Mouse (Mus musculus) hindbrain, embryonic 11.5 days (tissue): ENCODE results near the gene D3Ertd751e. TPM values are rescaled to one million over a fixed set of nuclear protein-coding genes. Genes with fewer than 3 reads are reported as not detected.

Experiments used
- ATAC-seq: fragments of 200-750 bp; cut with Nextera tagmentation; 2 replicates; pipeline ENCODE4 v1.8.0; 2017; ENCODE audit warnings: mild to moderate bottlenecking, moderate TSS enrichment, moderate library complexity; ENCODE audit not compliant: low FRiP score
- DNase-seq: peaks from one replicate; pipeline ENCODE4 v3.0.0-alpha.2; 2015; ENCODE audit warnings: low spot score
- H3K27ac ChIP-seq: fragments of 300-500 bp; sonication (generic); 2 replicates; pipeline ENCODE4 v1.5.1; 2014; ENCODE audit warnings: mild to moderate bottlenecking, low read depth, low read length
- H3K27me3 ChIP-seq: fragments of 300-500 bp; sonication (generic); 2 replicates; pipeline ENCODE4 v1.6.1; 2014; ENCODE audit warnings: mild to moderate bottlenecking, low read length, moderate library complexity, mixed read lengths; ENCODE audit not compliant: control insufficient read depth, insufficient read depth
- H3K36me3 ChIP-seq: fragments of 300-500 bp; sonication (generic); 2 replicates; pipeline ENCODE4 v1.6.1; 2014; ENCODE audit warnings: mild to moderate bottlenecking, low read length, moderate library complexity, mixed read lengths; ENCODE audit not compliant: control insufficient read depth, insufficient read depth
- H3K4me1 ChIP-seq: fragments of 300-500 bp; sonication (generic); replicated peaks from 2 replicates; pipeline ENCODE4 v1.6.1; 2014; ENCODE audit warnings: low read length, mixed read lengths; ENCODE audit not compliant: control insufficient read depth, insufficient read depth
- H3K4me2 ChIP-seq: fragments of 300-500 bp; sonication (generic); replicated peaks from 2 replicates; pipeline ENCODE4 v1.6.1; 2014; ENCODE audit warnings: mild to moderate bottlenecking, low read depth, low read length
- H3K4me3 ChIP-seq: fragments of 300-500 bp; sonication (generic); 2 replicates; pipeline ENCODE4 v1.5.1; 2014; ENCODE audit warnings: low read depth, low read length
- H3K9ac ChIP-seq: fragments of 300-500 bp; sonication (generic); 2 replicates; pipeline ENCODE4 v1.6.1; 2014; ENCODE audit warnings: low read depth, low read length
- H3K9me3 ChIP-seq: fragments of 300-500 bp; sonication (generic); 2 replicates; pipeline ENCODE4 v1.6.1; 2016; ENCODE audit warnings: low read length; ENCODE audit not compliant: control insufficient read depth
- WGBS: fragments of 180-500 bp; shearing (Covaris S2); extraction: QIAGEN DNeasy Blood & Tissue Kit; methylation state at CpG from one replicate; pipeline ENCODE4 v1.1.7; 2014; 5-methylcytosine and 5-hydroxymethylcytosine counted together
- polyA plus RNA-seq: library from polyadenylated mRNA; unstranded; fragments of >200 nt; fragmentation: Nextera tagmentation; extraction: Ambion mirVana; gene quantifications from 2 replicates; pipeline ENCODE4 v1.2.1, GENCODE M21; 2014

The D3Ertd751e gene
- 18.4 and 18.8 TPM in 2 replicates for polyA plus RNA-seq

DNA sequence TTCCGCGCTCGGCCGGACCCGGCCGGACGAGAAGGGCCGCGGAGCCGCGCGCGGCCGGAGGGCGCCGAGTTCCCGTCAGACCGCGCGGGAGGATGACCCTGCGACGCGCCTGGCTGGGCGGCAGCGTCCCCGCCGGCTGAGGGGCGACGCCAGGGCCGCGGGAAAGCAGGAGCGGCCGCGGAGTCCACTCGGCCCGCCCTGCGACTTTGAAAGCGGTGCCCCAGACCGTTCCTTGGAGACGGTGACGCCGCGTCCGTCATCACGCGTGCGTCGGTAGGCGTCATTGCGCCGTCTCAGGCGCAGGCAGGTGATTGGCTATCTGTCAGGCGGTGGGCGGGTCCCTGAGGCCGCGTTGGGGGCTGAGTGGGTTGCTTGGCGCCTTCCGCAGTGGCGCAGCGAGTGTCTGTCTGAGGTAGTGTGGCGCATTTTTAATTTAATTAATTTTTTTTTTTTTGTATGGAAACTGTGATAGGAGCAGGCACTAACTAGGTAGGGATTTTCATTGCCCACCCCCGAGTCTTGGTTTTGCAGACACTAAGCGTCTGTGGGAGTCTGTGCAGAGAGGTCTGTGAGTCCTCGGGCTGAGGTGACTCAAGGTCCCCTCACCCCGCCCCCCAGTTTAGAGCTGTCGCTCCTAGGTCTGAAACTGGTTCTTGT lies at the start of gene D3Ertd751e, which contains the start of gene Sclt1:
Gene D3Ertd751e, plus strand, starts transcription at position 334 of the 657 bp plus-strand sequence.
Gene Sclt1, minus strand, starts transcription at position 237 of the 657 bp plus-strand sequence.
- peak; percentile 99 for ATAC-seq
- H3K9ac ChIP-seq = peak within 1 kb of the TSS; percentile 74
- 0 out of 2 replicates have a peak, but pooled peaks cover 2% of the 10 kb centered on the region for H3K4me1 ChIP-seq
- WGBS = 0% methylated on average over 59 of the region's 66 CpGs
- no peaks in the 10 kb centered on the region for H3K9me3 ChIP-seq
- H3K27me3 ChIP-seq = no peaks in the 10 kb centered on the region
- H3K4me2 ChIP-seq = peak within 1 kb of the TSS; percentile 59
- H3K27ac ChIP-seq = peak within 1 kb of the TSS; percentile 95
- H3K36me3 ChIP-seq = no peaks in the 10 kb centered on the region
- H3K4me3 ChIP-seq = peak within 1 kb of the TSS; percentile 73
- peak; percentile 97 for DNase-seq

DNA sequence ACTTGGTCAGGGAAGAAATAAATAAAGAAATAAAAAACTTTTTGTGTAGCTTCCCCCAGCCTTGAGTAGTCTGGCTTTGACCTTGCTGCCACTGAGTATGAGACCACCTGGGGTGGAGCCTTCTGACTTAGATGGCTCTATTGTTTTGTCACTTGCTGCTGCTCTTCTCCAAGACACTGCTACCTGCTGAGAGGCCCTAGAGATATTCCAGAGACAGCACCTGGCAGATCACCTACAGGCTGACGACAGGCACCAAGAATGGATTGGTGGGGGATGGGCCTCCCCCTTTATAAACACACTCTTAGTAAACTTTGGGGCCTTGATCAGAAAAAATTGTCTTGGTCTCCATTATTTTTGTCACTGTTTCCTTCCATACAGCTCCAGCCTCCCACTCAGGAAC lies 46.7 kb upstream of the D3Ertd751e start:
- Histone ChIP-seq H3K4me1 (no peaks in the 10 kb centered on the region), H3K9me3 (no peaks in the 10 kb centered on the region), H3K27ac (no peak overlapping the region), H3K9ac (no peak overlapping the region), H3K36me3 (no peaks in the 10 kb centered on the region), H3K4me2 (no peak overlapping the region), H3K27me3 (no peaks in the 10 kb centered on the region), H3K4me3 (no peak overlapping the region)
- DNase-seq = no peak
- WGBS = 53% methylated on average over 1 of the region's 1 CpGs
- ATAC-seq = no peak

DNA sequence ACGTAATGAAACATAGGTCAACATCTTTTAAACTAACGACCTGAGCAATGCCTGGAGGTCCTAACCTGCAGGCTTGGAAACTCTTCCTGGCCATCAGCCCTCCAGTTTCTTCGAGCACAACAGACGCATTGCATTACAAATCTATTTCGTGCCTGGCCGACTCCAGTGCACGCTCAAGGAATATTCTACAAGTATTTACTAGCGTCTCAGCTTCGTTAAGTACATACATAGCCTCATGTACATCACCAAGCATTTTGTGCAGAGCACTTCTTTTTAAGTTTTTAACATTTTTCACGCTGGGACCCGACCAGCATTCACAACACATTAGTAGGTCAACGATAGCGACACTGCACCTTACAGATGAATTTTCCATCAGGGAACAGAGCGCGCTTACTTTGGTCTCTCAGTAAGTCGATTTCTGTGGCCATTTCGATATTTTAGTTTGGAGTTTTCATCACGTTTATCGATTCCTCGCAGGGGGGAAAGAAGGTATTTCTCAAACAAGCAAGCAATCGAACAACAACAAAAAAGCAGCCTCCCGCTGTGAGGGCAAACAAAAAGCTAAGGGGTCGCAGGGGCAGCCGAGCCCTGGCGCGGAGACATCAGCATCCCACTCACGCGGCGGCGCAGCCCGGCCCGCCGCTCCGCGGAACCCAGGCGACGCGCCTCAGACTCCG lies 672 bp upstream of the D3Ertd751e start:
- DNase-seq (no peak), ATAC-seq (no peak)
- Histone ChIP-seq H3K27ac (peak overlapping the region; percentile 95), H3K4me3 (peak overlapping the region; percentile 73), H3K4me2 (peak overlapping the region; percentile 59), H3K9ac (peak overlapping the region; percentile 74), H3K9me3 (no peaks in the 10 kb centered on the region), H3K27me3 (no peaks in the 10 kb centered on the region), H3K4me1 (0 out of 2 replicates have a peak, but pooled peaks cover 2% of the 10 kb centered on the region), H3K36me3 (no peaks in the 10 kb centered on the region)
- 1% methylated on average over 39 of the region's 39 CpGs for WGBS

DNA sequence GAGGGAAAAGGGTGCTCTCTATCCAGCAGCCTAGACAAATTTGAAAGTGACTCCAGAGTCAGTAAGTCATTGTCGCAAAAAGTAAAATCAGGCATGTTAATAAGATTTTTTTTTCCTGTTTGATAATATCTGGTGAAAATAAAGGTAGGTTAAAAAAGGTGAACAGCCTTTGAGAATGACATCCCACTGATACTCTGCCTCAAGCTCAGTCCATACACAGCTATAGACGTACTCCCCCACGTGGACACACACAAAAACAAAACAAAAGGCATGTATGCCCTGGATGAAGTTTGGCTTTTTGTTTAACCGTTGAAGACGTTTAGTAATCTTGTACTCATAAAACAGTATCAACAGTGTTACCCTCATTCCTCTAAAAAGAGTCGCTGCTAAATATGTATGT lies 1.0 kb downstream of the D3Ertd751e start:
- DNase-seq (no peak), ATAC-seq (no peak)
- no peaks in the 10 kb centered on the region for H3K27me3 ChIP-seq
- H3K4me3 ChIP-seq = no peak overlapping the region
- H3K9ac ChIP-seq = no peak overlapping the region
- H3K9me3 ChIP-seq = no peaks in the 10 kb centered on the region
- 48% methylated on average over 6 of the region's 6 CpGs for WGBS
- H3K4me1 ChIP-seq = 0 out of 2 replicates have a peak, but pooled peaks cover 2% of the 10 kb centered on the region
- H3K4me2 ChIP-seq = peak overlapping the region; percentile 59; the same call in 1 of the 2 replicates
- no peak overlapping the region for H3K27ac ChIP-seq
- H3K36me3 ChIP-seq = no peaks in the 10 kb centered on the region

DNA sequence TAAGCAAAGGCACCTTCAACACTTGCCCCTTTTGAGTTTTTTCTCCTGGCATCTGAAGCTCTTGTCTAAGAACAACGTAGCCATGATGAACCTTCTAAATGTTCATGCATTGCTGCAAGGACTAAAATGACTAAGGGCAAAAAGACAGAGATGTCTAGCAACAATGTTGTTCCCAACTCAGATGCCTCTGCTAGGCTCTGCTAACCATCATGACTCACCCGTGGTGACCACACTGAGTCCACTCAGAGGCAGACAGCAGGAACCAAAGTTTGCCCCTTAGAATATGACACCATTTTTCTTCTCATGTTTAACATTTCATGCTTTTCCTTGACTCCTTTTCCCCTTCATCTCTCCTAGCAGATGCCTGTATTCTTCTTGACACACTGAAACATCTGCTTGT lies 12.1 kb downstream of the D3Ertd751e start:
- Histone ChIP-seq H3K4me2 (no peak overlapping the region), H3K36me3 (no peaks in the 10 kb centered on the region), H3K27me3 (no peaks in the 10 kb centered on the region), H3K4me3 (no peak overlapping the region), H3K9ac (no peak overlapping the region), H3K4me1 (no peaks in the 10 kb centered on the region), H3K27ac (no peak overlapping the region), H3K9me3 (no peaks in the 10 kb centered on the region)
- 79% methylated on average over 2 of the region's 2 CpGs for WGBS
- no peak for ATAC-seq
- no peak for DNase-seq

DNA sequence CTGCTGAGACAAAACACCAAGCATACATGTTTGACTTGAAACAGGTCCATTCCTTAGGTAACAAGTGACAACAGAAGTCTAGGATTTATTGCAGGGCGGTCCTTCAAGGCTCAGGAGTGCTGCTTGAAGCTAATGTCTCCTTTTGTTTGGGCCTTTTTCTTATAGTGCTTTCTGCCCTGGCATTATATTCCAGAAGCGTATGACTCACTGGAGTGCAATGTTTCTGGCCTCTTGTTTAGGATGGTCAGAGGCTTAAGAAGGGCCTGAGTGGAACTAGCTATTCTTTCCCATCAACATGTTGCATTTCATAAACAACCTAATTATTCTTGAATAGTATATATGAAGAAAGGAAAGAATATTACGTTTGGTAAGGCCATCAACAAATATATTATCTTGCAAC lies 19.7 kb downstream of the D3Ertd751e start:
- no peak for ATAC-seq
- Histone ChIP-seq H3K9ac (no peak overlapping the region), H3K27me3 (no peaks in the 10 kb centered on the region), H3K9me3 (no peaks in the 10 kb centered on the region), H3K27ac (no peak overlapping the region), H3K4me3 (no peak overlapping the region), H3K36me3 (no peaks in the 10 kb centered on the region), H3K4me1 (no peaks in the 10 kb centered on the region), H3K4me2 (no peak overlapping the region)
- no peak for DNase-seq
- WGBS = 87% methylated on average over 3 of the region's 3 CpGs

DNA sequence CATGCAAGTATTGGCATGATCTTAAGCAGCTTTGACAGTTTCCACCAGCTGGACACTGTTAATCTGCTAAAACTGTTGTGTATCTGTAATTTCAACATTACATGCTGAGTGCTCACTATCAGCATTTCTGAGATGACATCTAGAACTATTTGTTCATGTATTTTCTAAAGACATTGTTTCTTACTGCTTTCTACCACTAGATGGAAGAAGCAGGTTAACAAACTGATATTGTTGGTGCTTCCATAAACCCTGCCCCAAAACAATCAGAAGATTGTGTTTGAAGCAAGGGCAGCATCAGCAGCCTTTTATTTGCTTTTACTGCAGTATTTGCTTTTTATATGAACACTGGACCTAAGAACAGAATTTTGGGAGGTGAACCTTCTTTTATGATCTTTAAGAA lies 70.0 kb downstream of the D3Ertd751e start:
- Histone ChIP-seq H3K9me3 (no peaks in the 10 kb centered on the region), H3K36me3 (no peaks in the 10 kb centered on the region), H3K4me2 (no peak overlapping the region), H3K27ac (no peak overlapping the region), H3K9ac (no peak overlapping the region), H3K4me1 (no peaks in the 10 kb centered on the region), H3K4me3 (no peak overlapping the region), H3K27me3 (no peaks in the 10 kb centered on the region)
- DNase-seq (no peak), ATAC-seq (no peak)
